Mouse (Mus musculus): Measurements from ENCODE around the gene Wwp2.

The Wwp2 gene

GRCm38 (mm10) chr8:107510204-107510603 lies 74.0 kb downstream of the Wwp2 start:
- DNase-seq (ENCODE audit: low spot score in 2 of 2) = no peak

GRCm38 (mm10) chr8:107510766-107511165 lies 74.6 kb downstream of the Wwp2 start:
- no peak for DNase-seq (ENCODE audit: low spot score in 2 of 2)

- DNase-seq (ENCODE audit: low spot score in 2 of 2) = no peak
Measured at GRCm38 (mm10) chr8:107513249-107513648, 77.1 kb downstream of the Wwp2 start.

- DNase-seq (ENCODE audit: low spot score in 2 of 2) = no peak
Measured at GRCm38 (mm10) chr8:107514949-107515721, 79.0 kb downstream of the Wwp2 start.

- no peak for DNase-seq (ENCODE audit: low spot score in 2 of 2)
Measured at GRCm38 (mm10) chr8:107518726-107519125, 82.6 kb downstream of the Wwp2 start.

GRCm38 (mm10) chr8:107519860-107520259 lies 83.7 kb downstream of the Wwp2 start:
- no peak for DNase-seq (ENCODE audit: low spot score in 2 of 2)

- no peak for DNase-seq (ENCODE audit: low spot score in 2 of 2)
Measured at GRCm38 (mm10) chr8:107521788-107522554, 85.8 kb downstream of the Wwp2 start.

- DNase-seq (ENCODE audit: low spot score in 2 of 2) = no peak
Measured at GRCm38 (mm10) chr8:107522555-107522833, 86.3 kb downstream of the Wwp2 start.

GRCm38 (mm10) chr8:107524535-107524934 lies 88.4 kb downstream of the Wwp2 start:
- no peak for DNase-seq (ENCODE audit: low spot score in 2 of 2)

GRCm38 (mm10) chr8:107528786-107529185 lies 92.6 kb downstream of the Wwp2 start:
- DNase-seq (ENCODE audit: low spot score in 2 of 2) = no peak

GRCm38 (mm10) chr8:107537472-107537871 lies 101.3 kb downstream of the Wwp2 start:
- no peak for DNase-seq (ENCODE audit: low spot score in 2 of 2)

GRCm38 (mm10) chr8:107540623-107541022 lies 104.5 kb downstream of the Wwp2 start:
- no peak for DNase-seq (ENCODE audit: low spot score in 2 of 2)

GRCm38 (mm10) chr8:107541369-107541768 lies 105.2 kb downstream of the Wwp2 start:
- DNase-seq (ENCODE audit: low spot score in 2 of 2) = no peak

GRCm38 (mm10) chr8:107542151-107542550 lies 106.0 kb downstream of the Wwp2 start:
- no peak for DNase-seq (ENCODE audit: low spot score in 2 of 2)

- DNase-seq (ENCODE audit: low spot score in 2 of 2) = no peak
Measured at GRCm38 (mm10) chr8:107543714-107544113, 107.5 kb downstream of the Wwp2 start.

- DNase-seq (ENCODE audit: low spot score in 2 of 2) = no peak
Measured at GRCm38 (mm10) chr8:107544211-107544610, 108.0 kb downstream of the Wwp2 start.

GRCm38 (mm10) chr8:107544651-107545174 lies 108.5 kb downstream of the Wwp2 start:
- no peak for DNase-seq (ENCODE audit: low spot score in 2 of 2)

- DNase-seq (ENCODE audit: low spot score in 2 of 2) = no peak
Measured at GRCm38 (mm10) chr8:107545621-107546152, 109.5 kb downstream of the Wwp2 start.

GRCm38 (mm10) chr8:107546154-107546553 lies 110.0 kb downstream of the Wwp2 start:
- no peak for DNase-seq (ENCODE audit: low spot score in 2 of 2)

GRCm38 (mm10) chr8:107546817-107547216 lies 110.7 kb downstream of the Wwp2 start:
- DNase-seq (ENCODE audit: low spot score in 2 of 2) = no peak

- DNase-seq (ENCODE audit: low spot score in 2 of 2) = no peak
Measured at GRCm38 (mm10) chr8:107552234-107552633, 116.1 kb downstream of the Wwp2 start.

GRCm38 (mm10) chr8:107555231-107555630 lies 119.1 kb downstream of the Wwp2 start:
- no peak for DNase-seq (ENCODE audit: low spot score in 2 of 2)

- DNase-seq (ENCODE audit: low spot score in 2 of 2) = no peak
Measured at GRCm38 (mm10) chr8:107556511-107556936, 120.4 kb downstream of the Wwp2 start.

Data from thymus, postnatal 10 days (tissue).